Mouse (Mus musculus) splenic B cell, adult 2 months (primary cell): ENCODE measurements around the gene Ptprg.
"Not testable (repeated sequence)": the region's sequence is repeated elsewhere in the genome, so short reads cannot be mapped to it uniquely, and the experiment has no call there.

Experiments
- DNase-seq: peaks from one replicate; pipeline ENCODE4 v3.0.0-alpha.2; 2011; ENCODE audit warnings: low read depth, low spot score
- H3K27me3 ChIP-seq: 2 replicates; pipeline ENCODE4 v1.6.1; 2012; ENCODE audit warnings: mild to moderate bottlenecking, low read length, moderate library complexity, mixed read lengths; ENCODE audit not compliant: control insufficient read depth, poor library complexity, insufficient read depth, severe bottlenecking
- H3K36me3 ChIP-seq: 2 replicates; pipeline ENCODE4 v1.6.1; 2012; ENCODE audit warnings: mild to moderate bottlenecking, low read length, moderate library complexity, mixed read lengths; ENCODE audit not compliant: control insufficient read depth, poor library complexity, insufficient read depth, severe bottlenecking

Gene Ptprg

GRCm38 (mm10) chr14:11814811-11815210 is 261.5 kb downstream of the Ptprg start:
- not testable (repeated sequence) for H3K36me3 ChIP-seq, H3K27me3 ChIP-seq, DNase-seq

DNA sequence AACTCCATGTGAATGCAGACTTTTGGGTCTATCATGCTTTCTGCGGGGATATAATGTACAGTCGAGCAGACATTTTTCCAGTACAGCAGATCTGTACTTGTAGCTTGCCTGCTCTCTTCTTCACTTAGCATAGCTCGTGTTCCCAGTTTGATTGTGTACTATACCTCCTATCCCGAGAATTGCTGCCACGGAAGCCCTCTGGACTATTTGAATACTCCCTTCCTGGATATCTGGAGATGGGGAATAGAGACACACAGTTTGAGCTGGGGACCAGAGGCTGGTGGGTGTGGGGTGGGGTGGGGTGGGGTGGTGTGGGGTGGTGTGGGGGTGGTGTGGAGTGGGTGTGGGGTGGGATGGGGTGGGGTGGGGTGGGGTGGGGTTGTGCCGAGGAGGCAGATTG is 263.9 kb downstream of the Ptprg start:
- Histone ChIP-seq H3K36me3 (no peaks in the 10 kb centered on the region), H3K27me3 (no peaks in the 10 kb centered on the region)
- no peak for DNase-seq

- H3K36me3 ChIP-seq, result no peaks in the 10 kb centered on the region
- DNase-seq, result no peak
Observed at GRCm38 (mm10) chr14:11818054-11818453, 264.7 kb downstream of the Ptprg start.

GRCm38 (mm10) chr14:11818721-11819120 is 265.4 kb downstream of the Ptprg start:
- Histone ChIP-seq H3K36me3 (no peaks in the 10 kb centered on the region), H3K27me3 (no peaks in the 10 kb centered on the region)
- no peak for DNase-seq

More at GRCm38 (mm10) chr14:11818054-11818453, 264.7 kb downstream of the Ptprg start:
- H3K27me3 ChIP-seq, result no peaks in the 10 kb centered on the region

- DNase-seq, result no peak
- H3K36me3 ChIP-seq, result no peaks in the 10 kb centered on the region
- H3K27me3 ChIP-seq, result no peaks in the 10 kb centered on the region
Observed at GRCm38 (mm10) chr14:11819326-11819725, 266.0 kb downstream of the Ptprg start.

DNA sequence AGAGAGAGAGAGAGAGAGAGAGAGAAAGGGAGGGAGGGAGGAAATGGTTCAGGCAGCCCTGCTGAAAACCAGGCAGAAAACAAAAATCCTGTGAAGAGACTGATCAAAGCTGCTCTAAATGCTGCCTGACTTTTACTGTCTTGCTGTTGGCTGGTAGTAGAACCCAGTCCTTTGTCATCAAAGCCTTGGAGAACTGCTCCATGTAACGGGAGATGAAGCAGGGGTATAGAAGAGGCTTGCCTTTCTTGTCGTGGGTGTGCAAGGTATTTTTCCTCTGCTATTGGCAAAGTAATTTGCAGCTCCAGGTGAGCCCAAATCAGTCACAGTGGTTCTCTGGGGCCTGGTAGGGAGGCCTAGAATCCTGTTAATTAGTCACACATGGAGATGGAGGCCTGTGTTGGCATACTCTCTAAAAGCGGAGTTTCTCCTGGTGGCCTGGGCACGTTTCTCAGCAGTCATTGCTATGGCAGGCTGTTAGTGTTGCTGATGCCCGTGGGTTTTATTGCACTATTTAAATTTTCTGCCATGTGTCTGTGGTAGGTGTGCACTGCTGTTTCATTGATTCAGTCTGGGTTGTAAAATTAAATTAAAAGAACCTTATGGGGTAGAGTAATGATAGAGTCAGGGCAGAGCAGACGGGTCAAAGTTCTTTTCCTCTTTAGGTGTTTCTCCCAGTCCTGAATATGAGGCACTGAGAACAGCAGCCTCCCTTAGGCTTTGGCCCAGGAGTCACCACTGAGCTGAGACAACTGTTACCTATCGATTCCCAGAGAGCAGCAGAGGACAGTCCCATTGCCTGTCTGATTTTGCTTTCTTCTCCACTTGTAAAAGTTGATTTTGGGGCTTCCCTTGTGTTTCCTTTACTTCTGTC is 269.7 kb downstream of the Ptprg start:
- no peaks in the 10 kb centered on the region for H3K36me3 ChIP-seq
- no peak for DNase-seq

GRCm38 (mm10) chr14:11823701-11824095 is 270.4 kb downstream of the Ptprg start:
- H3K27me3 ChIP-seq, result no peaks in the 10 kb centered on the region
- no peaks in the 10 kb centered on the region for H3K36me3 ChIP-seq
- no peak for DNase-seq

More for the DNA sequence above, 269.7 kb downstream of the Ptprg start:
- no peaks in the 10 kb centered on the region for H3K27me3 ChIP-seq

GRCm38 (mm10) chr14:11824915-11825314 is 271.6 kb downstream of the Ptprg start:
- no peak for DNase-seq
- Histone ChIP-seq H3K36me3 (no peaks in the 10 kb centered on the region), H3K27me3 (no peaks in the 10 kb centered on the region)

DNA sequence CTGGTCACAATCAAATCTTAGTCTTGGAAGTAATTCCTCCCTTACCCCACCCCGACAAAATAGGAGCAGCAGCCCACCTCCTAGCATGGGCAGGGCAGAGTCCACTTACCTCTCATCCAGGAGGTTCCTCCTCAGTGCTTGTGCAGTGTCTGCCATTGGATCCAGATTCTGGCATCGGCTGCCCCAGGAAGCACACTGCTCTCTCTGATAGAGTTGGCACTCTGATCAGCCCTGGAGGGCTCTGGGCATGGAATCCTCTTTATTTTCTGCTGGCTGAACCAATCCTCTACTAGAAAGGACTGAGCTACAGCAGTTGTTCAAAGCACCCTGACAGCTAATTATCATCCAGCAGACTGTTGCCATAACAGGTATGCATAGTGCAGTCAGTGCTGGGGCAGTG is 272.2 kb downstream of the Ptprg start:
- Histone ChIP-seq H3K27me3 (no peaks in the 10 kb centered on the region), H3K36me3 (no peaks in the 10 kb centered on the region)
- DNase-seq, result no peak

DNA sequence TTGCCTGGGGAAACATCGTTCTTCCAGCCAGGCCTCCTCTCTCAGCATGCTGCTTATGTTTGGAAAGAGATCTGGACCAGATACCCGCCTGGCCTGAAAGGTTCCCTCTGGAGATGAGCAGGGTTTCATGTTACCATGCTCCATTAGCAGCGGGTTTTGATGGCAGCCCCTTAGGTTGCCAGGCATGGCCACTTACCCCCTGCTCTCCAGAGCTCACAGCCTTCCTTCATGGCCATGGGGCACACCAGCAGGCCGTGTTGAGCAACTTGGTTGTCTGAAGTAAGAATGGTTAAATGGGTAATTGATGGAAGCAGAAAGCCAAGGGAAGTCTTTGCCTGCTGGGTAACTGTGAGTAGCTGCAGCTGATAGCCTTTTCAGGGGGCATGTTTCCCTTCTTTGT is 274.8 kb downstream of the Ptprg start:
- DNase-seq, result no peak
- Histone ChIP-seq H3K27me3 (no peaks in the 10 kb centered on the region), H3K36me3 (no peaks in the 10 kb centered on the region)

GRCm38 (mm10) chr14:11833678-11834077 is 280.3 kb downstream of the Ptprg start:
- Histone ChIP-seq H3K27me3 (no peaks in the 10 kb centered on the region), H3K36me3 (no peaks in the 10 kb centered on the region)
- DNase-seq, result no peak

- DNase-seq, result no peak
- H3K36me3 ChIP-seq, result no peaks in the 10 kb centered on the region
- no peaks in the 10 kb centered on the region for H3K27me3 ChIP-seq
Observed at GRCm38 (mm10) chr14:11835706-11836445, 282.5 kb downstream of the Ptprg start.

GRCm38 (mm10) chr14:11837714-11838113 is 284.4 kb downstream of the Ptprg start:
- no peak for DNase-seq
- Histone ChIP-seq H3K36me3 (no peaks in the 10 kb centered on the region), H3K27me3 (no peaks in the 10 kb centered on the region)

DNA sequence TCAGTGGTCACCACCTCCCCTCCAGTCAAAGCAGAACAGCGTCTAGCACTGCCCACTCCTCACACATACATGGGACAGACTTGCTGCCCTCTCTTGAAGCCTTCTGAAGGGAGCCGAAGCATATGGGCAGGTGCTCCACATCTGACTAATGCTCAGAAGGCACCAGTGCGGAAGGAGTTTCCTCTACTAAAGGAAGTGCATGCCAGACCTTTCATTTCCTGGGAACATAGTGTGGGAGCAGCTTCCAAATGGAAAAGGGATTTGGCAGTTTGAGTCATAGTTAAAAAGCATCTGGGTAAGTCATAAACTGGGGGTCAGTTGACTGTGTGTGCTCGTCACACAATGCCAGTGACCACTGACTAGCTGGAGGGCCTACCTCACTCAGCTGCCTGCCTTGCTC is 288.3 kb downstream of the Ptprg start:
- DNase-seq, result no peak
- Histone ChIP-seq H3K27me3 (no peaks in the 10 kb centered on the region), H3K36me3 (no peaks in the 10 kb centered on the region)

DNA sequence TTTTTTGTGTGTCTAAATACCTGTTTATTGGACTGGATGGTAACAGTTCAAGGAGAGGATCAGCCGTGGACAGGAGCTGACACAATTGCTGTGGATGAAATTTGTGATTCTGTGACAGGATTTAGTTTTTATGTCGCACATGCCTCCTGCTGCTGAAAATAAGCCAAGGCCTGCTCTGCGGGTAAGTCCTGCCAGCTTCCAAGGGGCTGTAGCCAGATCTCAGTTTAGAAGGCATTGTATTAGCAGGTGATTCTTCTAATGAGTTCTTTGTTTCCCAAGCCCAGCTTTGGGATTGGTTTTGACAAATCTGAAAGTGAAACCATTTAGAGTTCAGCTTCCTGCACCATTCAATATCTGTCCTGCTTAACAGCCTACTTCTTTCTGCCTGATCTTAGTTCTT is 299.6 kb downstream of the Ptprg start:
- no peaks in the 10 kb centered on the region for H3K36me3 ChIP-seq
- H3K27me3 ChIP-seq, result no peaks in the 10 kb centered on the region
- DNase-seq, result no peak
